Mouse (Mus musculus): ENCODE measurements around the gene Riox2. TPM values are rescaled to one million over a fixed set of nuclear protein-coding genes. Genes with fewer than 3 reads are reported as not detected.

The Riox2 gene
- polyA plus RNA-seq, 1 experiment = 8.2 TPM

DNA sequence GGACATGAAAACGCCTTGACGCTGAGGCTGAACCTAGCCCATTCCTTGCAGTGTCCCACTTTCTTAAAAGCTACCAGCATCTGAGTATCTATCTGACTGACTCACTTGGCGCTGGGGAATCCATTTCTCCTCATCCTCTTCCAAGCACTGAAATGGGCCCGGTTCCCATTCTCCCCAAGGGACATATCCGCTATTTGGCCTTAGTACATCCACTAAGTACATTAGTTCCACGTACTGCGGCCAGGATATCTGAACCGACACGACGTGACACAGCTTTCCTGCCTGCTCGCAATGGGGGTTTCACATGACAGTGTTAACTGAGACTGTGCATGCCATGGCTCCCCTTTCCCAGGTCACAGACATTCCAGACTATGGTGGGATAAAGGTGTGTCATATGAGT is 62.8 kb downstream of the Riox2 start:
- WGBS = 94% methylated on average over 11 of the region's 11 CpGs
- H3K27ac ChIP-seq (ENCODE audit: insufficient read depth, low read length) = no peak overlapping the region

DNA sequence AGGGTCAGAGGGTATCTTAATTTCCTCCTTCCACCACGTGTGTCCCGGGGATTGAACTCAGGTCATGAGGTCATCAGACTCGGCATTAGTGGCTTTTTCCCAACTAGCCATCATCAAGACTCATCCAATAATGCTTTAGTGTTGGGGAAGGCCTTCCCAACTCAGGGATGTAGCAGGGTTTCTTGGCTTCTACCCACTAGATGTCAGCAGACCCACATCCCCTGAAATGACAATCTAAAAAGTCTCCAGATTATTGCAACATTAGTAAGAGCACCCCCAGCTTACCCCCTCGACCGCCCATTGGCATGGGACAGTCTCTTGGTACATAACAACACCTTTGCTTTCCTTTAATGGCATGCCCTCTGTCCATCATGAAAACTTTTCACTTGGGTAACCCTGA is 64.1 kb downstream of the Riox2 start:
- Histone ChIP-seq H3K4me1 (ENCODE audit: control insufficient read depth, insufficient read depth, insufficient read length) (no peaks in the 10 kb centered on the region), H3K36me3 (ENCODE audit: control insufficient read depth, insufficient read depth, low read length) (no peaks in the 10 kb centered on the region; the same call in 1 of the 2 replicates), H3K27me3 (ENCODE audit: control insufficient read depth, insufficient read depth, low read length) (no peaks in the 10 kb centered on the region), H3K27ac (ENCODE audit: insufficient read depth, low read length) (no peak overlapping the region), H3K4me3 (ENCODE audit: extremely low read depth, insufficient read depth, insufficient read length) (no peak overlapping the region)
- DNase-seq (ENCODE audit: low read depth in 1 of 2, low spot score in 2 of 2) = no peak
- WGBS = 83% methylated on average over 5 of the region's 5 CpGs
- no peak for TF ChIP-seq CTCF (IDR thresholded peaks at IDR 0.05; ENCODE audit: extremely low read depth, insufficient read depth, insufficient read length, insufficient replicate concordance)
- no peak for TF ChIP-seq POLR2A (IDR thresholded peaks at IDR 0.05; ENCODE audit: low read depth, low read length)

More for the DNA sequence above, 62.8 kb downstream of the Riox2 start:
- peaks cover 3% of the 10 kb centered on the region for H3K36me3 ChIP-seq (ENCODE audit: control insufficient read depth, insufficient read depth, low read length)
- no peaks in the 10 kb centered on the region for H3K27me3 ChIP-seq (ENCODE audit: control insufficient read depth, insufficient read depth, low read length)
- no peak for DNase-seq (ENCODE audit: low read depth in 1 of 2, low spot score in 2 of 2)
- no peak overlapping the region for H3K4me3 ChIP-seq (ENCODE audit: extremely low read depth, insufficient read depth, insufficient read length)
- no peaks in the 10 kb centered on the region for H3K4me1 ChIP-seq (ENCODE audit: control insufficient read depth, insufficient read depth, insufficient read length)
- TF ChIP-seq CTCF (IDR thresholded peaks at IDR 0.05; ENCODE audit: extremely low read depth, insufficient read depth, insufficient read length, insufficient replicate concordance) = no peak
- no peak for TF ChIP-seq POLR2A (IDR thresholded peaks at IDR 0.05; ENCODE audit: low read depth, low read length)

DNA sequence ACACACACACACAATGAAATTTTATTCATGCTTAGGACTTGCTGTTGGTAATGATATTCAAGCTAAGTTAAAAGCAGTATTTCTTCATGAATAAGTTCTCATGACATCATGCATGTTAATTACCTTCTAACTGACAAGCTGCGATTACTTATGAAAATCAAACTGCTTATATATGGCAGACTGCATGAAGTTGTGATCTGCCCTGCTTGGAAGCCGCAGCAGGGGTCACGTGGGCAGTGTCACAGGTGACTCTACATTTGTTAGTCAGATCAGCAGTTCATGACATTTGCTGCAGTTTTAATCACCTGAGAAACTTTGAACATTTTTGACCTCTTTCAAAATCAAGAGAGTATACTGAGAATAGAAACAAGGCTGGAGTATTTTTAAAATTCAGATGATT is 69.4 kb downstream of the Riox2 start:
- no peak for DNase-seq (ENCODE audit: low read depth in 1 of 2, low spot score in 2 of 2)
- WGBS = 90% methylated on average over 3 of the region's 3 CpGs

DNA sequence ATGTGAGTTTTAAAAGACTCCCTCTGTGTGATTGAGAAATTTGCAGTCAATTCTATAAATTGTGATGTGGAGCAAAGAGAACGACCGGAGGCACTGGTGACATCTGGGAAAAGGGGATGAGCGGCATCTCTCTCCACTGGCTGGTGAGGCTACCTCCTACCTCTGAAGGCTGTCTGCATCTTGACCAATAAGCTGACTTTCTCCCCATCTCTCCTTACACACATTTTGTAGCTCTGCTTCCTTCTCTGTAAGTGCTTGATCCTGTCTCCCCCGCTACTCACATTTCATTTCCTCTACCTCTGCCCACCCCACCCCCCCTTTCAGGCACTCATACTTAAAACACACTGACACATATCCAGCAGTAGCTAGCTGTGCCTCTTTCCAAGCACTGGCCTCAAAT is 69.8 kb downstream of the Riox2 start:
- WGBS = 91% methylated on average over 4 of the region's 4 CpGs
- no peak overlapping the region for H3K27ac ChIP-seq (ENCODE audit: insufficient read depth, low read length)
- H3K4me3 ChIP-seq (ENCODE audit: extremely low read depth, insufficient read depth, insufficient read length) = no peak overlapping the region
- no peak for DNase-seq (ENCODE audit: low read depth in 1 of 2, low spot score in 2 of 2)
- TF ChIP-seq CTCF (IDR thresholded peaks at IDR 0.05; ENCODE audit: extremely low read depth, insufficient read depth, insufficient read length, insufficient replicate concordance) = no peak
- no peak for TF ChIP-seq POLR2A (IDR thresholded peaks at IDR 0.05; ENCODE audit: low read depth, low read length)
- H3K4me1 ChIP-seq (ENCODE audit: control insufficient read depth, insufficient read depth, insufficient read length) = no peaks in the 10 kb centered on the region
- no peaks in the 10 kb centered on the region; the same call in 1 of the 2 replicates for H3K36me3 ChIP-seq (ENCODE audit: control insufficient read depth, insufficient read depth, low read length)
- H3K27me3 ChIP-seq (ENCODE audit: control insufficient read depth, insufficient read depth, low read length) = no peaks in the 10 kb centered on the region

More for the DNA sequence above, 69.4 kb downstream of the Riox2 start:
- Histone ChIP-seq H3K4me1 (ENCODE audit: control insufficient read depth, insufficient read depth, insufficient read length) (no peaks in the 10 kb centered on the region), H3K27me3 (ENCODE audit: control insufficient read depth, insufficient read depth, low read length) (no peaks in the 10 kb centered on the region), H3K4me3 (ENCODE audit: extremely low read depth, insufficient read depth, insufficient read length) (no peak overlapping the region), H3K36me3 (ENCODE audit: control insufficient read depth, insufficient read depth, low read length) (no peaks in the 10 kb centered on the region; the same call in 1 of the 2 replicates), H3K27ac (ENCODE audit: insufficient read depth, low read length) (no peak overlapping the region)
- no peak for TF ChIP-seq POLR2A (IDR thresholded peaks at IDR 0.05; ENCODE audit: low read depth, low read length)

Other genes starting within 250 kb of the Riox2 start
- not detected in 2 replicates for gene Olfr201, start 199.1 kb upstream of the Riox2 start, polyA plus RNA-seq (2012; rRNA removed)
- gene Olfr202, start 185.0 kb upstream of the Riox2 start, polyA plus RNA-seq (2012; rRNA removed) = not detected in 2 replicates
- gene Olfr203, start 172.9 kb upstream of the Riox2 start, polyA plus RNA-seq (2012; rRNA removed) = not detected in 2 replicates
- not detected in 2 replicates for gene Olfr204, start 153.5 kb upstream of the Riox2 start, polyA plus RNA-seq (2012; rRNA removed)
- not detected in 2 replicates for gene Olfr205, start 140.6 kb upstream of the Riox2 start, polyA plus RNA-seq (2012; rRNA removed)
- gene Olfr206, start 122.5 kb upstream of the Riox2 start, polyA plus RNA-seq (2012; rRNA removed) = not detected in 2 replicates
- gene Olfr209, start 107.8 kb upstream of the Riox2 start, polyA plus RNA-seq (2012; rRNA removed) = not detected in 2 replicates
- not detected in 2 replicates for gene Gabrr3, start 64.4 kb upstream of the Riox2 start, polyA plus RNA-seq (2012; rRNA removed)
- gene Crybg3, start 129.2 kb downstream of the Riox2 start, polyA plus RNA-seq (2012; rRNA removed) = 1.1 and 2.6 TPM in 2 replicates
- gene Arl6, start 167.6 kb downstream of the Riox2 start, polyA plus RNA-seq (2012; rRNA removed) = 0.29 and 0.36 TPM in 2 replicates